Mouse (Mus musculus): ENCODE results near the gene Tmem88b. TPM values are rescaled to one million over a fixed set of nuclear protein-coding genes. Genes with fewer than 3 reads are reported as not detected.

Gene Tmem88b
- polyA plus RNA-seq, 1 experiment, result 0.18 TPM

- H3K79me3 ChIP-seq (ENCODE audit: low read depth), result no peaks in the 10 kb centered on the region
- no peak for TF ChIP-seq MYOD1 (IDR thresholded peaks at IDR 0.05; ENCODE audit: control insufficient read depth, insufficient read length, low read depth)
- no peak for TF ChIP-seq CTCF (IDR thresholded peaks at IDR 0.05; ENCODE audit: control insufficient read depth, insufficient read depth, insufficient read length)
- TF ChIP-seq MYOG (IDR thresholded peaks at IDR 0.05; ENCODE audit: control insufficient read depth, extremely low read depth, insufficient read length), result no peak
- no peak for TF ChIP-seq CEBPB (IDR thresholded peaks at IDR 0.05; ENCODE audit: low read depth)
- no peak for TF ChIP-seq USF1 (IDR thresholded peaks at IDR 0.05; ENCODE audit: low read depth)
- TF ChIP-seq MAX (IDR thresholded peaks at IDR 0.05), result no peak
- no peak for TF ChIP-seq FOSL1 (IDR thresholded peaks at IDR 0.05; ENCODE audit: insufficient read depth, low read length, poor library complexity, severe bottlenecking)
- peaks cover 16% of the 10 kb centered on the region for H3K27me3 ChIP-seq (ENCODE audit: control insufficient read depth, insufficient read depth, insufficient read length)
- H3K79me2 ChIP-seq (ENCODE audit: control insufficient read depth, insufficient read depth), result no peaks in the 10 kb centered on the region
- H3ac ChIP-seq (ENCODE audit: control insufficient read depth, insufficient read length, low read depth), result no peak overlapping the region
- no peaks in the 10 kb centered on the region for H3K36me3 ChIP-seq (ENCODE audit: control insufficient read depth, insufficient read depth)
- H3K4me3 ChIP-seq (ENCODE audit: insufficient read depth, poor library complexity, severe bottlenecking), result no peak overlapping the region
These were observed 2.6 kb upstream of the Tmem88b start for GRCm38 (mm10) chr4:155788300-155788699.

- Histone ChIP-seq H3K79me2 (ENCODE audit: control insufficient read depth, insufficient read depth) (no peaks in the 10 kb centered on the region), H3K27me3 (ENCODE audit: control insufficient read depth, insufficient read depth, insufficient read length) (no peaks in the 10 kb centered on the region), H3K36me3 (ENCODE audit: control insufficient read depth, insufficient read depth) (no peaks in the 10 kb centered on the region), H3ac (ENCODE audit: control insufficient read depth, insufficient read length, low read depth) (no peak overlapping the region), H3K79me3 (ENCODE audit: low read depth) (no peaks in the 10 kb centered on the region), H3K4me3 (ENCODE audit: insufficient read depth, poor library complexity, severe bottlenecking) (no peak overlapping the region)
- TF ChIP-seq MAX (IDR thresholded peaks at IDR 0.05) (no peak), MYOD1 (IDR thresholded peaks at IDR 0.05; ENCODE audit: control insufficient read depth, insufficient read length, low read depth) (no peak), FOSL1 (IDR thresholded peaks at IDR 0.05; ENCODE audit: insufficient read depth, low read length, poor library complexity, severe bottlenecking) (no peak), USF1 (IDR thresholded peaks at IDR 0.05; ENCODE audit: low read depth) (no peak), CTCF (IDR thresholded peaks at IDR 0.05; ENCODE audit: control insufficient read depth, insufficient read depth, insufficient read length) (no peak), MYOG (IDR thresholded peaks at IDR 0.05; ENCODE audit: control insufficient read depth, extremely low read depth, insufficient read length) (no peak), CEBPB (IDR thresholded peaks at IDR 0.05; ENCODE audit: low read depth) (no peak)
These were observed 428 bp downstream of the Tmem88b start for GRCm38 (mm10) chr4:155785246-155785645.

- no peaks in the 10 kb centered on the region for H3K79me2 ChIP-seq (ENCODE audit: control insufficient read depth, insufficient read depth)
- peak overlapping the region; percentile 26 for H3K4me3 ChIP-seq (ENCODE audit: insufficient read depth, poor library complexity, severe bottlenecking)
- no peaks in the 10 kb centered on the region for H3K36me3 ChIP-seq (ENCODE audit: control insufficient read depth, insufficient read depth)
- TF ChIP-seq MYOG (IDR thresholded peaks at IDR 0.05; ENCODE audit: control insufficient read depth, extremely low read depth, insufficient read length) (no peak), USF1 (IDR thresholded peaks at IDR 0.05; ENCODE audit: low read depth) (no peak), MAX (IDR thresholded peaks at IDR 0.05) (no peak), CEBPB (IDR thresholded peaks at IDR 0.05; ENCODE audit: low read depth) (no peak), CTCF (IDR thresholded peaks at IDR 0.05; ENCODE audit: control insufficient read depth, insufficient read depth, insufficient read length) (no peak), MYOD1 (IDR thresholded peaks at IDR 0.05; ENCODE audit: control insufficient read depth, insufficient read length, low read depth) (no peak), FOSL1 (IDR thresholded peaks at IDR 0.05; ENCODE audit: insufficient read depth, low read length, poor library complexity, severe bottlenecking) (no peak)
- no peaks in the 10 kb centered on the region for H3K27me3 ChIP-seq (ENCODE audit: control insufficient read depth, insufficient read depth, insufficient read length)
- no peaks in the 10 kb centered on the region for H3K79me3 ChIP-seq (ENCODE audit: low read depth)
- H3ac ChIP-seq (ENCODE audit: control insufficient read depth, insufficient read length, low read depth), result peak overlapping the region; percentile 87
These were observed 1.5 kb downstream of the Tmem88b start for GRCm38 (mm10) chr4:155784081-155784701.

- TF ChIP-seq CTCF (IDR thresholded peaks at IDR 0.05; ENCODE audit: control insufficient read depth, insufficient read depth, insufficient read length), result no peak
- no peak for TF ChIP-seq MAX (IDR thresholded peaks at IDR 0.05)
- no peak for TF ChIP-seq MYOD1 (IDR thresholded peaks at IDR 0.05; ENCODE audit: control insufficient read depth, insufficient read length, low read depth)
- TF ChIP-seq MYOG (IDR thresholded peaks at IDR 0.05; ENCODE audit: control insufficient read depth, extremely low read depth, insufficient read length), result no peak
- TF ChIP-seq USF1 (IDR thresholded peaks at IDR 0.05; ENCODE audit: low read depth), result no peak
- TF ChIP-seq FOSL1 (IDR thresholded peaks at IDR 0.05; ENCODE audit: insufficient read depth, low read length, poor library complexity, severe bottlenecking), result no peak
- TF ChIP-seq CEBPB (IDR thresholded peaks at IDR 0.05; ENCODE audit: low read depth), result no peak
- H3K36me3 ChIP-seq (ENCODE audit: control insufficient read depth, insufficient read depth), result no peaks in the 10 kb centered on the region
- H3K79me3 ChIP-seq (ENCODE audit: low read depth), result no peaks in the 10 kb centered on the region
- no peaks in the 10 kb centered on the region for H3K27me3 ChIP-seq (ENCODE audit: control insufficient read depth, insufficient read depth, insufficient read length)
- peak overlapping the region; percentile 0 for H3ac ChIP-seq (ENCODE audit: control insufficient read depth, insufficient read length, low read depth)
- H3K79me2 ChIP-seq (ENCODE audit: control insufficient read depth, insufficient read depth), result no peaks in the 10 kb centered on the region
- H3K4me3 ChIP-seq (ENCODE audit: insufficient read depth, poor library complexity, severe bottlenecking), result peak overlapping the region; percentile 26
These were observed 2.1 kb downstream of the Tmem88b start for GRCm38 (mm10) chr4:155783486-155784080.

GRCm38 (mm10) chr4:155780895-155781294, 4.8 kb downstream of the Tmem88b start:
- Histone ChIP-seq H3K27me3 (ENCODE audit: control insufficient read depth, insufficient read depth, insufficient read length) (no peaks in the 10 kb centered on the region), H3K36me3 (ENCODE audit: control insufficient read depth, insufficient read depth) (no peaks in the 10 kb centered on the region), H3K4me3 (ENCODE audit: insufficient read depth, poor library complexity, severe bottlenecking) (no peak overlapping the region), H3K79me2 (ENCODE audit: control insufficient read depth, insufficient read depth) (no peaks in the 10 kb centered on the region), H3K79me3 (ENCODE audit: low read depth) (no peaks in the 10 kb centered on the region), H3ac (ENCODE audit: control insufficient read depth, insufficient read length, low read depth) (no peak overlapping the region)
- TF ChIP-seq CTCF (IDR thresholded peaks at IDR 0.05; ENCODE audit: control insufficient read depth, insufficient read depth, insufficient read length), result no peak
- TF ChIP-seq MYOD1 (IDR thresholded peaks at IDR 0.05; ENCODE audit: control insufficient read depth, insufficient read length, low read depth), result peak; percentile 95
